Comparison of ENCODE assay signal across 8 mouse cellular contexts in genomic region chr6:65042491-65043171, GRCm38 (mm10). TPM values are rescaled to one million over a fixed set of nuclear protein-coding genes. Genes with fewer than 3 reads are reported as not detected.
DNase-seq lines count a peak whose midpoint lies in the region; ATAC-seq lines count a peak whose summit lies in the region.

Gene Smarcad1 (plus strand): TSS chr6:65042583.

- H3K4me3 ChIP-seq in heart, embryonic 14.5 days (ENCODE audit: control insufficient read depth in 1 of 2, insufficient read depth in 1 of 2, low read depth in 1 of 2, low read length in 2 of 2) = peak within 1 kb of the TSS; percentile 89 to 93
- peak within 1 kb of the TSS; percentile 83 for H3K4me3 ChIP-seq in liver, embryonic 13.5 days (replicated peaks)
- H3K4me3 ChIP-seq in stomach, embryonic 16.5 days (replicated peaks; ENCODE audit: low read length) = peak within 1 kb of the TSS; percentile 82

- H3K27ac ChIP-seq in heart, embryonic 14.5 days (replicated peaks in 1 of 2; ENCODE audit: control insufficient read depth in 1 of 2, insufficient read depth in 1 of 2, low read depth in 2 of 2, low read length in 2 of 2) = peak within 1 kb of the TSS; percentile 90 to 93
- peak within 1 kb of the TSS; percentile 66 for H3K27ac ChIP-seq in liver, embryonic 13.5 days
- H3K27ac ChIP-seq in stomach, embryonic 16.5 days (ENCODE audit: low read length) = peak within 1 kb of the TSS; percentile 95

- peak; percentile 78 for DNase-seq in c-Kit-negative CD71-positive TER-119-positive erythroid progenitor cells, embryonic 14.5 days (ENCODE audit: low read depth, low spot score)
- peak; percentile 79 for DNase-seq in fibroblast of lung, adult 2 months (ENCODE audit: low read depth)
- DNase-seq in kidney, postnatal 14 days = peak; percentile 94
- DNase-seq in liver, embryonic 13.5 days = peak; percentile 78
- peak; percentile 93 for DNase-seq in neural tube, embryonic 10.5 days (ENCODE audit: extremely low spot score, low spot score)

- ATAC-seq in CD4-positive, CD25-positive, alpha-beta regulatory T cell, adult 4 months = peak; percentile 90
- peak; percentile 89 for ATAC-seq in heart, embryonic 14.5 days (ENCODE audit: insufficient number of reproducible peaks, insufficient read depth, low FRiP score, low read depth)
- peak; percentile 91 for ATAC-seq in liver, embryonic 13.5 days (ENCODE audit: low read depth)
- peak; percentile 94 for ATAC-seq in stomach, embryonic 16.5 days (ENCODE audit: insufficient read depth, low FRiP score)

- H3K4me1 ChIP-seq in heart, embryonic 14.5 days (ENCODE audit: control insufficient read depth in 2 of 2, insufficient read depth in 2 of 2, low read length in 2 of 2) = peaks cover 2 to 8% of the 10 kb centered on the region in 2 experiments; a peak in 3 of 4 replicates
- H3K4me1 ChIP-seq in liver, embryonic 13.5 days (replicated peaks) = peaks cover 13% of the 10 kb centered on the region
- peaks cover 8% of the 10 kb centered on the region; the same call in 1 of the 2 replicates for H3K4me1 ChIP-seq in stomach, embryonic 16.5 days (ENCODE audit: control insufficient read depth, insufficient read depth, low read length)

- 0% methylated on average over 81 of the region's 81 CpGs for WGBS in heart, embryonic 14.5 days
- under 1% methylated on average over 81 of the region's 81 CpGs for WGBS in liver, embryonic 13.5 days (ENCODE audit: insufficient replicate concordance)
- WGBS in stomach, embryonic 16.5 days = 0% methylated on average over 68 of the region's 81 CpGs

- no peaks in the 10 kb centered on the region for H3K9me3 ChIP-seq in heart, embryonic 14.5 days (ENCODE audit: control insufficient read depth, low read length)
- no peaks in the 10 kb centered on the region for H3K9me3 ChIP-seq in liver, embryonic 13.5 days (replicated peaks)
- H3K9me3 ChIP-seq in stomach, embryonic 16.5 days (replicated peaks; ENCODE audit: control insufficient read depth, low read length) = no peaks in the 10 kb centered on the region

- peak within 1 kb of the TSS; percentile 99 for H3K9ac ChIP-seq in heart, embryonic 14.5 days (ENCODE audit: low read length)
- H3K9ac ChIP-seq in liver, embryonic 13.5 days = peak within 1 kb of the TSS; percentile 89
- peak within 1 kb of the TSS; percentile 99 for H3K9ac ChIP-seq in stomach, embryonic 16.5 days (ENCODE audit: low read length)

- H3K4me2 ChIP-seq in heart, embryonic 14.5 days (ENCODE audit: low read length) = peak within 1 kb of the TSS; percentile 89
- H3K4me2 ChIP-seq in liver, embryonic 13.5 days = peak within 1 kb of the TSS; percentile 80
- H3K4me2 ChIP-seq in stomach, embryonic 16.5 days (ENCODE audit: low read depth, low read length) = peak within 1 kb of the TSS; percentile 74

- H3K36me3 ChIP-seq in heart, embryonic 14.5 days (ENCODE audit: control insufficient read depth, insufficient read depth, low read length) = peaks cover 37% of the 10 kb centered on the region
- H3K36me3 ChIP-seq in liver, embryonic 13.5 days = peaks cover 32% of the 10 kb centered on the region
- H3K36me3 ChIP-seq in stomach, embryonic 16.5 days (ENCODE audit: control insufficient read depth, insufficient read depth, low read length) = peaks cover 21% of the 10 kb centered on the region

- H3K27me3 ChIP-seq in heart, embryonic 14.5 days (ENCODE audit: control insufficient read depth, insufficient read depth, low read length) = no peaks in the 10 kb centered on the region
- no peaks in the 10 kb centered on the region for H3K27me3 ChIP-seq in liver, embryonic 13.5 days
- H3K27me3 ChIP-seq in stomach, embryonic 16.5 days (ENCODE audit: control insufficient read depth, insufficient read depth, low read length) = no peaks in the 10 kb centered on the region

RNA-seq across cellular contexts. Expression of gene Smarcad1, which starts in this region (rescaled TPM):
- polyA plus RNA-seq in CD4-positive, CD25-positive, alpha-beta regulatory T cell, adult 4 months (2017; shearing (Covaris generic)) = 10 to 100 TPM; 34.5 to 43.8 TPM
- polyA plus RNA-seq in heart, embryonic 14.5 days (2014; fragmentation: Nextera tagmentation; extraction: Ambion mirVana) = 46.0 and 48.6 TPM in 2 replicates
- polyA plus RNA-seq in liver, embryonic 13.5 days (2015; fragmentation: Nextera tagmentation; extraction: Ambion mirVana) = 23.6 and 27.8 TPM in 2 replicates
- polyA plus RNA-seq in stomach, embryonic 16.5 days (2015; fragmentation: Nextera tagmentation; extraction: Ambion mirVana) = 38.0 and 44.6 TPM in 2 replicates

Comparison
In these comparisons a context has a peak if more than half of its experiments do, and no peak if none do; other contexts are left out.
1. Peak in every context shown above with its lines: DNase-seq, ATAC-seq, H3K4me3 ChIP-seq and H3K27ac ChIP-seq.